Mouse (Mus musculus) forebrain, embryonic 15.5 days (tissue): ENCODE results near the gene Txlnb. TPM values are rescaled to one million over a fixed set of nuclear protein-coding genes. Genes with fewer than 3 reads are reported as not detected.

Source experiments
- ATAC-seq: fragments of 200-750 bp; cut with Nextera tagmentation; replicated peaks from 2 replicates; pipeline ENCODE4 v1.8.0; 2017; ENCODE audit warnings: mild to moderate bottlenecking, moderate TSS enrichment, moderate library complexity
- H3K27ac ChIP-seq: fragments of 300-500 bp; sonication (generic); replicated peaks from 2 replicates; pipeline ENCODE4 v1.5.1; 2015; ENCODE audit warnings: mild to moderate bottlenecking, inconsistent platforms
- H3K27me3 ChIP-seq: fragments of 300-500 bp; sonication (generic); 2 replicates; pipeline ENCODE4 v1.6.1; 2015; ENCODE audit warnings: inconsistent platforms
- H3K36me3 ChIP-seq: fragments of 300-500 bp; sonication (generic); 2 replicates; pipeline ENCODE4 v1.6.1; 2015; ENCODE audit warnings: mild to moderate bottlenecking, inconsistent platforms
- H3K4me1 ChIP-seq: fragments of 300-500 bp; sonication (generic); 2 replicates; pipeline ENCODE4 v1.6.1; 2015; ENCODE audit warnings: inconsistent platforms
- H3K4me2 ChIP-seq: fragments of 300-500 bp; sonication (generic); replicated peaks from 2 replicates; pipeline ENCODE4 v1.6.1; 2015; ENCODE audit warnings: mild to moderate bottlenecking, inconsistent platforms
- H3K4me3 ChIP-seq: fragments of 300-500 bp; sonication (generic); 2 replicates; pipeline ENCODE4 v1.5.1; 2015; ENCODE audit warnings: mild to moderate bottlenecking, inconsistent platforms
- H3K9ac ChIP-seq: fragments of 300-500 bp; sonication (generic); replicated peaks from 2 replicates; pipeline ENCODE4 v1.6.1; 2015; ENCODE audit warnings: mild to moderate bottlenecking, inconsistent platforms
- H3K9me3 ChIP-seq: fragments of 300-500 bp; sonication (generic); 2 replicates; pipeline ENCODE4 v1.6.1; 2016; ENCODE audit warnings: inconsistent platforms
- WGBS: fragments of 180-500 bp; shearing (Covaris S2); methylation state at CpG from one replicate; pipeline ENCODE4 v1.1.7; 2015; ENCODE audit warnings: mixed read lengths; 5-methylcytosine and 5-hydroxymethylcytosine counted together
- polyA plus RNA-seq: library from polyadenylated mRNA; unstranded; fragments of >200 nt; fragmentation: Nextera tagmentation; extraction: Ambion mirVana; gene quantifications from 2 replicates; pipeline ENCODE4 v1.2.1, GENCODE M21; 2015

Txlnb gene
- polyA plus RNA-seq, 1 experiment from 2014 or later: 0.28 TPM

DNA sequence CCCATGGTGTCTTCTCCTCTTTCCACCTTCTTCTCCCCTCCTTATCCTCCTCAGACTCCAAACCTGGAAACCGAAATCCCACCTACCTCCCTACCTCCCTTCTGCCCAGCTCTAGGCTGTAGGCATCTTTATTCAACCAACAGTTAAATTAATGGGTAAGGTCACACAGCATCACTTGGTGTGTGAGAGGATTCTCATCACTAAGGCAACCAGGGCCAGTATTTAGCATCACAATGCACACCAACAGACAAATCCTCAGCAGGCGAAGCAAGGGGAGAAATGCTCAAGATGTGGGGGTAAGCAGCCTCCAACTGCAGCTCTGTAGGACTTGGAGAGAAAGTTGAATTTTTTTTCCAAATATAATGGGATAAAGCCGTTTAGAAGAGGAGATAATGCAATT is 35.0 kb downstream of the Txlnb start:
- H3K9me3 ChIP-seq: no peaks in the 10 kb centered on the region
- H3K27ac ChIP-seq: no peak overlapping the region
- no peak overlapping the region for H3K4me2 ChIP-seq
- WGBS: 17% methylated on average over 3 of the region's 3 CpGs
- peaks cover 6% of the 10 kb centered on the region; the same call in 1 of the 2 replicates for H3K4me1 ChIP-seq
- no peak overlapping the region for H3K4me3 ChIP-seq
- H3K27me3 ChIP-seq: no peaks in the 10 kb centered on the region
- no peaks in the 10 kb centered on the region for H3K36me3 ChIP-seq
- no peak overlapping the region for H3K9ac ChIP-seq
- ATAC-seq: no peak

DNA sequence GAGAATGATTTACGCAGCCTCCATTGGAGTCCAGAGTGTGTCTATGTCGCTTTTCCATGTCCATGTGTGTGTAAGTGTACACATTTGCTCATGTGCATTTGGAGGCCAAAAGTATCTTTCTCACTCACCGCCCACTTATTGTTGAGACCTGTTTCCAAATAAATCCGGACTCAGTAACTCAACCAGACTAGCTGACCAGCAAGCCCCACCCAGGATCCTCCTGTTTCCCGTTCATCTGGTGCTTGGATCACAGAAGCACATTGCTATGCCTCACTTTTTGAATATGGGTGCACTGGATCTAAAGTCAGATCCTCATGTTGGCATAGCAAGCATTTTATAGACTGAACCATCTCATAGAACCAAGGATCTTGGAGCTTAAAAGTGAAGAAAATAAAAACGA is 39.0 kb downstream of the Txlnb start:
- Histone ChIP-seq H3K27ac (no peak overlapping the region), H3K9ac (no peak overlapping the region), H3K36me3 (no peaks in the 10 kb centered on the region), H3K4me3 (no peak overlapping the region), H3K4me2 (no peak overlapping the region), H3K27me3 (no peaks in the 10 kb centered on the region), H3K9me3 (no peaks in the 10 kb centered on the region), H3K4me1 (no peaks in the 10 kb centered on the region)
- WGBS: 91% methylated on average over 6 of the region's 6 CpGs
- ATAC-seq: no peak

DNA sequence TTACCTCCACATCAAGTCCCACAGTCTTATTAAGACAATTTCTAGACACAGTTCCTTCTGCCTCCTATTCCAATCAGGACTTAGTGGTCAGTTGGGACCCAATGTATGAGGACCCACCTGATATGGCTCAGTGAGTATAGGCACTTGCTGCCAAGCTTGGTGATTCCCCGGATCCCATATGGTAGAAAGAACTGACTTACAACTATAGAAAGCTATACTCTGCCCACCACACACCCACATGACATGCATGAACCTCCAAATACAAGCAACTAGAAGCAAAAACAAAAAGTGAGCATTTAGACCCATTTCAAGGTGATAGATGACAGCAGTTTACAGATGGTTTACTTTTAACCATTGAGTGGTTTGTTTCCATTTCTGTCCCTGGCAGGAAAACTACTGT is 40.2 kb downstream of the Txlnb start:
- Histone ChIP-seq H3K4me1 (no peaks in the 10 kb centered on the region), H3K4me3 (no peak overlapping the region), H3K36me3 (no peaks in the 10 kb centered on the region), H3K9ac (no peak overlapping the region), H3K9me3 (no peaks in the 10 kb centered on the region), H3K27ac (no peak overlapping the region), H3K27me3 (no peaks in the 10 kb centered on the region), H3K4me2 (no peak overlapping the region)
- WGBS: 97% methylated on average over 1 of the region's 1 CpGs
- no peak for ATAC-seq

DNA sequence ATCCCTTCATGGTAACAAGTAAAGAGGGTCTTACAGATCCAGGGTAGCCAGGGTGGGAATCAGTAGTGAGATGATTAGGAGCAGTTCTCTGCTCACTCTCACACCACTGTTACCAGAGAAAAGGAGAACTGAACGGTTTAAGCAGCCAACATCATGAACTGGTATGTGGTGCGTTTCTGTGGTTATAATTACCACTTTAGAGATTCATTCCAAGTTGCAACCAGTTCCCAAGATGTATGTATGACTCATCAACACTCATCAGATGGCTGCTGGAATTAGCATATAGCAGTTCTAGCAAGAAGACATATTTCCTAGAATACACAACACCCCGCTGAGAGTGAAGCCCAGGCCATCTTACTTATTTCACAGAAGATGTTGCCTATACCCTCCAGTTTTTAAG is 46.0 kb downstream of the Txlnb start:
- no peaks in the 10 kb centered on the region for H3K27me3 ChIP-seq
- H3K36me3 ChIP-seq: no peaks in the 10 kb centered on the region
- no peak overlapping the region for H3K4me2 ChIP-seq
- no peak overlapping the region for H3K4me3 ChIP-seq
- no peaks in the 10 kb centered on the region for H3K4me1 ChIP-seq
- H3K27ac ChIP-seq: no peak overlapping the region
- ATAC-seq: no peak; the same call in 1 of the 2 replicates
- no peaks in the 10 kb centered on the region for H3K9me3 ChIP-seq
- 79% methylated on average over 3 of the region's 3 CpGs for WGBS
- H3K9ac ChIP-seq: no peak overlapping the region

DNA sequence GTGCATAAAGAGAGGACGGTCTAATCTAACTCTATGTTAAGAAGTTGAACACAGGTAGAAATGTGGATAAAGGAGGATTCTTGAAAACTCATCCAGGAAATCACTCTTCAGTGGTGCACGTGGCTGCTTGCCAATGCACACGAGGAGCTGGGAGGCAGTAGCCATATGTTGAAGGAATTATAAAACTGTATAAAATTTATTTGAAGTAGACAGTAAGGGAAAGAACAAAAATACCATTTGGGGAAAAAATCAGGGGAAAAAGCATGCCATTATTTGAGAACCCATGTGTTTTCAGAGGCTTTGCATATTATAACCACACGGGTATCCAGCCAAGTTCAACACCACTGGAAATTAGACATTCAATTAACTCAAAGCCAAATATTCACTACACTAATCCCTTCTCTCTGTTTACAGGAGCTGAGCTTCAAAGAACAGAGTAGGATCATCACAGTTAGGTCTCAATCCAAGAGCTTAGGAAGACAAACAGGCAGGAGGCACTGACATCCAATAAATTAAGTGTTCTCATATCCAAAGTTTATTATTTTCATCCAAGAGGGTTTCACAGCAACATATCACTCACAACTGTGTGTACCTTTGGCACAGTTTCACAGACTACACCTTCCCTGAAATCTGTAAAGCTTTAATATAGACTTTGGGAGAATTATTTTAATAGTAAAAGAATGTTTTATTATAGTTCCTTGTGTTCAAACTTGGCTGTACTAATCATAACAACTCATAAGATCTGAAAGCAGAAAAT is 48.9 kb downstream of the Txlnb start:
- Histone ChIP-seq H3K9ac (no peak overlapping the region), H3K27ac (peak overlapping the region; percentile 44; the same call in 1 of the 2 replicates), H3K4me1 (no peaks in the 10 kb centered on the region), H3K4me2 (no peak overlapping the region), H3K27me3 (no peaks in the 10 kb centered on the region), H3K4me3 (no peak overlapping the region), H3K36me3 (no peaks in the 10 kb centered on the region), H3K9me3 (no peaks in the 10 kb centered on the region)
- ATAC-seq: peak; percentile 48; the same call in 1 of the 2 replicates
- 47% methylated on average over 4 of the region's 4 CpGs for WGBS

DNA sequence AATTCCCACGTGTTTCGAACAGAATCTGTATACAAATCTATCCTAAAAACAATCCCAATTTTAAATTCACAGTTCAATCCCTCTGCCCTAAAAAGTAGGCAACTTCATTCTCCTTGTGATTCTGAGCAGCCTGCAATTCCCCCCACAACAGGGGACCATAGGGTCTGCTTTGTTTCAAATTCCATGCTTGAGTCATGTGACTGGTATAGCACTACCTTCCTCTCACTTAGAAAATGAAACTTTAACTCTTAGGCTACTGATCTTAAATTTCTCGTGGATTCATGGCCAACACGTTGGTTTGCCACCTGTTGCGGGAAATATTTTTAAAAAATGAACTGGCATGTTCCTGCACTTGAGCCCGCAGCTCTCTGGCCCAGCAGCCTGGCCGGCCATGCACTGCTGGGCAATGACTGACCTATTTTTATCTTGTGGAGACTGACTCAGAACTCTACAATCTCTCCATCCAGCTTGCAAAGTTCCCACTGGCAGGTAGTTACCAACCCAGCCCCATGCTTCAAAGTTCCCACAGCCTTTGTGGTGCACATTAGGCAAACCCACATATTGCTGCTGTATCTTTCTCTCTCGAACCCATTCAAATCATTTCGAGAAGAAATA is 61.7 kb downstream of the Txlnb start:
- 91% methylated on average over 9 of the region's 9 CpGs for WGBS
- ATAC-seq: no peak
- H3K9me3 ChIP-seq: peaks cover 4% of the 10 kb centered on the region; the same call in 1 of the 2 replicates

DNA sequence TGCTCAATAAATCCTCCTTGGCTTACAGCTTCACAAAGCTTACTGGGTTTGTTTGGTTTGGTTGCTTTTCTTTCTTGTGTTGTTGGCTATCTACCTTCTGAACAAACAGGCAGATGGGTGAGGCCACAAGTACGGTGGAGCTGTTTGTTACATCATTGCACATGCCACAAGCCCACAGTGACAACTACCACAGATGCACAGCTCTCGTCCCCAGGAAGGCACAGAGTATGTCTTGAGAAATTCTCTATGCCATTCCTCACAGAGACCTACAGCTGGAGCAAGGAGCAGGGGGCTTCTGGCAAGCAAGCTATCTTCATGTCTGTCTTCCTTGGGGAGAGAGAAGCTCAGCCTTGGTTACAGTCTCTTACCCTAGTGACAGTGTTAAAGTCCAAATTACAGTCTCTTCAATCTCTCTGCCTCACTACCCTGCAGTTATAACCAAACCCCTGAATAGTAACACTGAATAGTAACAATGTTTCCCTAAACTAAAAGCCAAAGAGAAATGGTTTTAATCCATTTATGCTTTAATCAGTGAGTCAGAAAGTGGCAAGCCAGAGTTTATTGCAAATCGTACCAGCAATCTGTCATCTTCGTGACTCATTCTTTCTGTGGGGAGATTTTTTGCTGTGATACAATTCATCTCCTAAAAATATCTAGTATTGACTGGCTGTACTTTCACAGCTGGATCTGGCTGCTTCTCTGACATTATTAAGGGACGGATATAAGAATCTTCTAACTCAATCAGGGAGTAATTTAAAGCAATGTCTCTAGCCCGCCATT is 64.9 kb downstream of the Txlnb start:
- Histone ChIP-seq H3K36me3 (no peaks in the 10 kb centered on the region), H3K9ac (no peak overlapping the region; the same call in 1 of the 2 replicates), H3K9me3 (peaks cover 4% of the 10 kb centered on the region; the same call in 1 of the 2 replicates), H3K27ac (no peak overlapping the region), H3K27me3 (no peaks in the 10 kb centered on the region), H3K4me3 (no peak overlapping the region), H3K4me2 (no peak overlapping the region), H3K4me1 (no peaks in the 10 kb centered on the region)
- no peak for ATAC-seq
- WGBS: 84% methylated on average over 6 of the region's 6 CpGs

More for the DNA sequence above, 61.7 kb downstream of the Txlnb start:
- Histone ChIP-seq H3K27me3 (no peaks in the 10 kb centered on the region), H3K4me2 (no peak overlapping the region), H3K4me1 (no peaks in the 10 kb centered on the region), H3K9ac (no peak overlapping the region), H3K36me3 (no peaks in the 10 kb centered on the region), H3K27ac (no peak overlapping the region), H3K4me3 (no peak overlapping the region)

DNA sequence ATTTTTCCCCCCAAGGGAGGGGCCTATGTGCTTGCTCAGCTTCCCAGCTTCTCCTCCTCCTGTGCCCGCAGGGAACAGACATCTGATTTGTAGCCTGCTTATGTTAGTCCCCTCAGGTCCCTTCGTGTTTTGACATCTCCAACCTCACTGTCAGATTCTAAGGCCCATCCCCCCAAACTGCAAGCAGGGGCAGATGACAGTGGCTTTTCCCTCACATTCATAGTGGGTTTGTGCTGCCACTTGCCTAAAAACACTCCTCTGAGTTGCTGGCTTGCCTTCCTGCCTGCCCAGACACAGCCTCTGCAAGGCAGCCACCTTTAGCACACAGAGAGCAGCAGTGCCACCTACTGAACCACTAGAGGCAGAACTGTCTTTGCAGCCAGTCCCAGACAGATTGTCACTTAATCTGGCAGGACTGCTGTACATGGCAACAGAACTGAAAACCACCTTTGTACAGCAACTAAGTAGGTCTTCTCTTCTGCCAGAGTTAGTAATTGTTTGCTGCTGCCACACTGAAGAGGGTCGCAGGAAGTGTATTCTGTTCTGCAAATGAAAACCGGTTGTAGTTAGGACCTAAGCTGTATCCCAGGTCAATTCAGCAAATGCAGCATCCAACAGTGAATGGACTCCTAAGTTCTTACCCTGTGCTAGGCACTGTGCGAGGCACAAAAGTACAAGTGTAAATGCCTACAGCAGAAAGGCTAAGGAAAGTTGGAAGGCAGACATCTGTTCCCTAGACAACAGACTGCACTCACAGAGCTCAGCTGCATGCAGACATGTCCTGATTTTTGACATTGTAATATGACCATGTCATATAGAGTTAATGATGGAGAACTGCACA is 74.0 kb downstream of the Txlnb start:
- Histone ChIP-seq H3K9ac (no peak overlapping the region), H3K4me3 (no peak overlapping the region), H3K4me1 (0 out of 2 replicates have a peak, but pooled peaks cover 6% of the 10 kb centered on the region), H3K27me3 (no peaks in the 10 kb centered on the region), H3K27ac (no peak overlapping the region), H3K36me3 (no peaks in the 10 kb centered on the region), H3K9me3 (no peaks in the 10 kb centered on the region), H3K4me2 (no peak overlapping the region)
- 30% methylated on average over 5 of the region's 5 CpGs for WGBS
- peak; percentile 98 for ATAC-seq

DNA sequence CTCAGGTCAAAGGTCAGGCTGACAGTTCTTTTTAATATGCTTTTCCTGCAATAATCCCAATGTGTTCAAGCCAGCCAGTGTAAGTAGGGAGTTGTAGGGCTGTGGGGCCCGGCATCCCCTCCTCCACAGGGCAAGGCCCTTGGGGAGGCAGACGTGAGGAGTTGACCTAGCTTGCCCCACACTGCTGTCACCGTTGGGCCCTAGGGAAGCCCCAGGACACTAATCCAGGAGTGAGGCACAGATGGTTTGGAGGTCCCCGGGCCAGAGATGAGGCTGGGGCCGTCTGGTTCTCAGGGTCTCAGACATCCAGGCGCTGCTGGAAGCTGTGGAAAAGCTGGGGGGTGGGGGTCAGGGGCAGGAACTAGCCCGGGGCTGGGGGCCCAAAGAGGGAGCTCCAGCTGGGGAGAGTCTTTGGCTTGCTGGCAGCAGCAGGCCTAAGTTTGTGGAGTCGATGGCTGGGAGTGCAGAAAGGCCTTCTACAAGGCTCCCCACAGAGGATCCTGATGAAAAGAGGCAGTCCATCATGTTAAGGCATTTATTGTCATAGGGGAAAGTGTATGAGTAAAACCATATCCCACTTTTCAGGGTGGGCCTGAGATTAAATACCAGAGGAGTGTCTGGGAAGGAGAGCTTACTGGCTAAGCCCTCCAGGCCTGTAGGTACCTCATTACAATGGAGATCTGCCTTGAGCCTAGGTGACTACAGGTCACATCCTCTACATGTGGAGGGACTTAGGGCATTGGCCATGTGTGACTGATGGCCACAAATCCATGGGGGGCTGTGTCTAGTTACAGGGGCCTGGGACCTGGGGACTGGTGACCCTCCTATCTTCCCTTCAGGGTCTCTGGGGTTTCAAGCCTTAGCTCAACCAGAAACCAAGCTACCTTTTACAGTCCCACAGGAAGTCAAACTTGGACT is 82.2 kb downstream of the Txlnb start:
- no peak overlapping the region for H3K4me2 ChIP-seq
- 56% methylated on average over 8 of the region's 8 CpGs for WGBS
- H3K4me1 ChIP-seq: no peaks in the 10 kb centered on the region
- no peaks in the 10 kb centered on the region for H3K36me3 ChIP-seq
- no peak for ATAC-seq
- H3K27ac ChIP-seq: no peak overlapping the region
- no peak overlapping the region for H3K9ac ChIP-seq
- H3K9me3 ChIP-seq: no peaks in the 10 kb centered on the region
- H3K4me3 ChIP-seq: no peak overlapping the region
- H3K27me3 ChIP-seq: no peaks in the 10 kb centered on the region

DNA sequence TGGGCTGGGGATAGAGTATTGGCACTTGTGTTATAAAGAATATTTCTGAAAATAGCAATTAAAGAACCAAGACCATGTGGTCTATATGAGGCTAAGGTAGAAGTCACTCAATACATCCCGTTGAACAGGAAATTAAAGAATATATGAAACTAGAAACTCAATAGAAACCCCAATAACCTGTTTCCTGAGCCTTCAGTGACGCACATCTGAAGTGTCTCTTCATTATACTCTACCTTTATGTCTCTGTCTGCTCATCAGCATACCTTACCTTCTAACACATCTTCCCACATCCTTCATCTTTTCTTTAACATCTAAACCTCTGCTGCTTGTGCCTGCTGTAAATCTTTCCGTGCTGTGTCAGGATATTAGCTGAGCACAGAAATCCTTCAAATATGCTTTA is 84.0 kb downstream of the Txlnb start:
- 86% methylated on average over 3 of the region's 3 CpGs for WGBS
- H3K9me3 ChIP-seq: no peaks in the 10 kb centered on the region
- H3K4me3 ChIP-seq: no peak overlapping the region
- no peak overlapping the region for H3K4me2 ChIP-seq
- H3K4me1 ChIP-seq: no peaks in the 10 kb centered on the region
- no peak for ATAC-seq
- H3K9ac ChIP-seq: no peak overlapping the region
- H3K27ac ChIP-seq: no peak overlapping the region
- H3K36me3 ChIP-seq: no peaks in the 10 kb centered on the region
- no peaks in the 10 kb centered on the region for H3K27me3 ChIP-seq

DNA sequence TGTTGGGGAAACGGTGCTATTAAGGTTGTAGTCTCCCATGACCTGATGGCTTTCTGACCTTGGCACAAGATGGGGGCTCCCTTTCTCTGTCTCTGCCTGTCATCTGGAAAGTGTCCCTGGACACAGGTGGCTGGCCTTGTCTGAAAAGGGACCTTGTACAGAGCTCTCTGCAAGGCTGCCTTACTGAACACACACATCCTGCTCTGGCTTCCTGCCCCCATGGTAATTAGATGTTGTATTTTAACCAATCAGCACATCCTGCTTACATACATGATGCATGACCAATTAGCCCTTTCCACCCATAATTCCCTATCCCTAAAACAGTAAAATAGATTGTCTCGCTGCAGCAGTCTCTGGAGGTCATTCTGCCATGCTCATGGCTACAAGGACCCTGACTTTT is 84.7 kb downstream of the Txlnb start:
- 89% methylated on average over 2 of the region's 2 CpGs for WGBS
- no peak overlapping the region for H3K27ac ChIP-seq
- H3K4me1 ChIP-seq: no peaks in the 10 kb centered on the region
- H3K36me3 ChIP-seq: no peaks in the 10 kb centered on the region
- no peak overlapping the region for H3K9ac ChIP-seq
- no peaks in the 10 kb centered on the region for H3K27me3 ChIP-seq
- H3K4me3 ChIP-seq: no peak overlapping the region
- no peak overlapping the region for H3K4me2 ChIP-seq
- no peaks in the 10 kb centered on the region for H3K9me3 ChIP-seq
- ATAC-seq: no peak
